Mouse (Mus musculus): ENCODE measurements around the gene Slc5a2. TPM values are rescaled to one million over a fixed set of nuclear protein-coding genes. Genes with fewer than 3 reads are reported as not detected.

The Slc5a2 gene
- polyA plus RNA-seq, 1 experiment: 0.53 TPM

DNA sequence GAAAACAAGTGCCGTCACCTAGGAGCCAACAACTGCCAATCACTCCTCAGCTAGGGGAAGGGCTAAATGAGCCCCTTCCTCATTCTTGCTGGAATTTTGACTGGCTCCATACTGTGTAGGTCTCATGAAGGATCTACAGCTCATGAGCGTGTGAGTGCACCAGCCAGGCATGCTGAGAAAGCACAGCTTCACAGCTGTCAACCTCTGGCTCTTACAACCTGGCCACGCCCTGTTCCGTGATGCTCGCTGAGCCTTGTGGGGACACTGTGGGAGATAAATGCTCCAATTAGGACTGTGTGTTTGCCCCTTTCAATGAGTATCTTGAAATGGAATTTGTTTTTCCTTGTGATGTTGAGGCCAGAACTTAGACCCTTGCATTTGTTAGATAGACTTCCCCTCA is 15.5 kb upstream of the Slc5a2 start:
- Histone ChIP-seq H3K27me3 (ENCODE audit: control insufficient read depth, insufficient read depth, low read length) (peaks cover 3% of the 10 kb centered on the region; the same call in 1 of the 2 replicates), H3K36me3 (ENCODE audit: control insufficient read depth, insufficient read depth, low read length) (peaks cover 4% of the 10 kb centered on the region; the same call in 1 of the 2 replicates), H3K27ac (ENCODE audit: insufficient read depth, low read length) (no peak overlapping the region), H3K4me3 (ENCODE audit: extremely low read depth, insufficient read depth, insufficient read length) (no peak overlapping the region), H3K4me1 (ENCODE audit: control insufficient read depth, insufficient read depth, insufficient read length) (no peaks in the 10 kb centered on the region)
- TF ChIP-seq POLR2A (IDR thresholded peaks at IDR 0.05; ENCODE audit: low read depth, low read length): no peak
- TF ChIP-seq CTCF (IDR thresholded peaks at IDR 0.05; ENCODE audit: extremely low read depth, insufficient read depth, insufficient read length, insufficient replicate concordance): no peak
- 90% methylated on average over 5 of the region's 5 CpGs for WGBS
- DNase-seq (ENCODE audit: low read depth in 1 of 2, low spot score in 2 of 2): no peak

DNA sequence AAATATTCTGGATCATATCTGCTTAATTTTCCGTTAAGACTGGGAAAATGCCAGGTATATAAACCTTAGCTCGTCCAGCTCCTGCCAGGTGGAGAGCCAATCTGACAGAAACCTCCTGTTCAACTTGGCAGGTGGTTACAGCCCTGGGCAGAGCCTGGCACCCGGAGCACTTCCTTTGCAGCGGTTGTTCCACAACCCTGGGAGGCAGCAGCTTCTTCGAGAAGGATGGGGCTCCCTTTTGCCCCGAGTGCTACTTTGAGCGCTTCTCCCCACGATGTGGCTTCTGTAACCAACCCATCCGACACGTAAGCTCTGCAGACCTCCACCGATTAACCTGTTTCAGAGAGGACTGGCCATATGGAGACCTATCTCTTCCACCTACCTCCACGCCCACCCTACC is 13.5 kb upstream of the Slc5a2 start:
- Histone ChIP-seq H3K27ac (ENCODE audit: insufficient read depth, low read length) (no peak overlapping the region), H3K36me3 (ENCODE audit: control insufficient read depth, insufficient read depth, low read length) (peaks cover 4% of the 10 kb centered on the region; the same call in 1 of the 2 replicates), H3K4me1 (ENCODE audit: control insufficient read depth, insufficient read depth, insufficient read length) (no peaks in the 10 kb centered on the region), H3K27me3 (ENCODE audit: control insufficient read depth, insufficient read depth, low read length) (no peaks in the 10 kb centered on the region; the same call in 1 of the 2 replicates), H3K4me3 (ENCODE audit: extremely low read depth, insufficient read depth, insufficient read length) (no peak overlapping the region)
- no peak for DNase-seq (ENCODE audit: low read depth in 1 of 2, low spot score in 2 of 2)
- 32% methylated on average over 12 of the region's 12 CpGs for WGBS
- TF ChIP-seq CTCF (IDR thresholded peaks at IDR 0.05; ENCODE audit: extremely low read depth, insufficient read depth, insufficient read length, insufficient replicate concordance) (no peak), POLR2A (IDR thresholded peaks at IDR 0.05; ENCODE audit: low read depth, low read length) (no peak)

DNA sequence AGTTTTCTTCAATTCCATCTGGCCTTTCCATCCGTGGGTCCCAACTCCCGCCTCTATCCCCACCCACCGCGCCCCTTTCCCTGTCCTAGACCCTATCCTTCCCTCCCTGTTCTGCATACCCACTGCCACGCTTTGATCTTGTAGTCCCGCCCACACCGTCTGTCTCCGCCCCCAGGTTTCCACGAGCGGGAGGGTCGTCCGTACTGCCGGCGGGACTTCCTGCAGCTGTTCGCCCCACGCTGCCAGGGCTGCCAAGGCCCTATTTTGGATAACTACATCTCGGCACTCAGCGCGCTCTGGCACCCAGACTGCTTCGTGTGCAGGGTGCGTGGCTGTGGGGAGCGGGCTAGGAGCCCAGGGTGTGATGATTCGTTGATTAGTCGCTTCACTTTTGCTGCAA is 12.8 kb upstream of the Slc5a2 start:
- no peaks in the 10 kb centered on the region; the same call in 1 of the 2 replicates for H3K27me3 ChIP-seq (ENCODE audit: control insufficient read depth, insufficient read depth, low read length)
- no peak overlapping the region for H3K27ac ChIP-seq (ENCODE audit: insufficient read depth, low read length)
- 10% methylated on average over 24 of the region's 24 CpGs for WGBS
- H3K4me1 ChIP-seq (ENCODE audit: control insufficient read depth, insufficient read depth, insufficient read length): no peaks in the 10 kb centered on the region
- peak overlapping the region; percentile 20; the same call in 1 of the 2 replicates for H3K4me3 ChIP-seq (ENCODE audit: extremely low read depth, insufficient read depth, insufficient read length)
- no peak for DNase-seq (ENCODE audit: low read depth in 1 of 2, low spot score in 2 of 2)
- H3K36me3 ChIP-seq (ENCODE audit: control insufficient read depth, insufficient read depth, low read length): peaks cover 4% of the 10 kb centered on the region; the same call in 1 of the 2 replicates
- TF ChIP-seq POLR2A (IDR thresholded peaks at IDR 0.05; ENCODE audit: low read depth, low read length) (no peak), CTCF (IDR thresholded peaks at IDR 0.05; ENCODE audit: extremely low read depth, insufficient read depth, insufficient read length, insufficient replicate concordance) (no peak)

DNA sequence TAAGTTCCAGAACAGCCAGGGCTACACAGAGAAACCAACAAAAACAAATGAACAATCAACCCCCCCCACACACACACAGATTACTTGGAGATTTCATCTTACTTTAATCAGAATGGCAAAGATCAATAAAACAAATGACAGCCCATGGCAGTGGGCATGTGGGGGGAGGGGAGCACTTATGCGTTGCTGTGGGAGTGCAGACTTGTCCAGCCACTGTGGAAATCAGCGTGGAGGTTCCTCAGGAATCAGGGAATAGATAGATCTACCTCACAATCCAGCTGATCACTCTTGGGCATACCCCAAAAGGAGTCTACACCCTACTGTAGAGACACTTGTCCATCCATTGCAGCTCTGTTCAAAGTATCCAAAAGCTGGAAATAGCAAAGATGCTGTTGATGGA is 10.5 kb upstream of the Slc5a2 start:
- no peak for DNase-seq (ENCODE audit: low read depth in 1 of 2, low spot score in 2 of 2)
- Histone ChIP-seq H3K27ac (ENCODE audit: insufficient read depth, low read length) (no peak overlapping the region), H3K36me3 (ENCODE audit: control insufficient read depth, insufficient read depth, low read length) (peaks cover 4% of the 10 kb centered on the region; the same call in 1 of the 2 replicates), H3K4me3 (ENCODE audit: extremely low read depth, insufficient read depth, insufficient read length) (no peak overlapping the region), H3K4me1 (ENCODE audit: control insufficient read depth, insufficient read depth, insufficient read length) (no peaks in the 10 kb centered on the region), H3K27me3 (ENCODE audit: control insufficient read depth, insufficient read depth, low read length) (no peaks in the 10 kb centered on the region; the same call in 1 of the 2 replicates)
- 60% methylated on average over 2 of the region's 2 CpGs for WGBS
- TF ChIP-seq POLR2A (IDR thresholded peaks at IDR 0.05; ENCODE audit: low read depth, low read length) (no peak), CTCF (IDR thresholded peaks at IDR 0.05; ENCODE audit: extremely low read depth, insufficient read depth, insufficient read length, insufficient replicate concordance) (no peak)

DNA sequence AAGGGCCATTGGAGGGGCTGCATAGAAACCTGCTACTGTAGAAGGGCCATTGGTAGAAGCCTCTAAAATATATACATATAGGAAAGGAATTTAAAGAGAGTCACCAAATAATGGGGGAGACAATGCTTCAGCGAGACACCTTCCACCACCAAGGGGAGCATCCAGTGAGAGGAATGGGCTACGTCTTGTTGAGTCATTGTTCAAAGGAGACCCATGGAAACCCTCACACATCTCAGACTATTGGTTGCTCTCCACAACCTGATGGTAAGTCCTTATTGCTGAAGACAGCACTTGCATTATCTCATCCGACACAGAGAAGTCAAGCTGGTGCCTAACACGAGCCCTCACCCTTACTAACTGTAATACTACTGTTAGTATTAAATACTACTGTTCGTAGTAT is 9.7 kb upstream of the Slc5a2 start:
- 90% methylated on average over 5 of the region's 5 CpGs for WGBS
- no peak for DNase-seq (ENCODE audit: low read depth in 1 of 2, low spot score in 2 of 2)
- Histone ChIP-seq H3K4me3 (ENCODE audit: extremely low read depth, insufficient read depth, insufficient read length) (no peak overlapping the region), H3K4me1 (ENCODE audit: control insufficient read depth, insufficient read depth, insufficient read length) (no peaks in the 10 kb centered on the region), H3K36me3 (ENCODE audit: control insufficient read depth, insufficient read depth, low read length) (peaks cover 4% of the 10 kb centered on the region; the same call in 1 of the 2 replicates), H3K27ac (ENCODE audit: insufficient read depth, low read length) (no peak overlapping the region), H3K27me3 (ENCODE audit: control insufficient read depth, insufficient read depth, low read length) (no peaks in the 10 kb centered on the region; the same call in 1 of the 2 replicates)
- TF ChIP-seq POLR2A (IDR thresholded peaks at IDR 0.05; ENCODE audit: low read depth, low read length): no peak

DNA sequence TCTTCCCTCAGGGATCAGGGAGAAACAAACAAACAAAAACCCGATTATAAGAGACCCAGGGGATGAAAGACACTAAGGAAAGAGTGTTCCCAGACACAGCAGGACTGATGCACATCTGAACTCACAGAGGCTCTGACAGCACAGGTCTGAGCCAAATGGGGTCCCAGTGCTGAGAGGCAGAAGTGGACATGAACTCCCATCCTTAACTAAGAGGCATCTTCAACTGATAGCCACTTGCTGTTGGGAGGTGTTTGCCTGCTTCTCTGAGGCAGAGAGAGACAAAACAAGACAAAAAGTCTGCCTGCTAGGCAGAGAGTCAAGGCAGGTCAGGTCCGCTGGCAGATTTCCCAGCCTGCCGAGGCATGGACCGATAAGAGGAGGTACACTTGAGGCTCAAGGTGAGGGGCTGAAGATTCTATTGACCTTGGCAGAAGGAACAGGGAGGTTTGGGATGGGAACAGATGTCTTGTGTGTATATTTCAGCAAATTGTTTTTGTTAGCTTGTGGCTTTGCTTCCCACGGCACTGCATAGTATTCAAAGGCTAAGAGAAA is 8.6 kb upstream of the Slc5a2 start:
- no peak for DNase-seq (ENCODE audit: low read depth in 1 of 2, low spot score in 2 of 2)
- TF ChIP-seq CTCF (IDR thresholded peaks at IDR 0.05; ENCODE audit: extremely low read depth, insufficient read depth, insufficient read length, insufficient replicate concordance): no peak
- TF ChIP-seq POLR2A (IDR thresholded peaks at IDR 0.05; ENCODE audit: low read depth, low read length): no peak
- Histone ChIP-seq H3K27ac (ENCODE audit: insufficient read depth, low read length) (no peak overlapping the region), H3K4me1 (ENCODE audit: control insufficient read depth, insufficient read depth, insufficient read length) (no peaks in the 10 kb centered on the region), H3K36me3 (ENCODE audit: control insufficient read depth, insufficient read depth, low read length) (peaks cover 4% of the 10 kb centered on the region; the same call in 1 of the 2 replicates), H3K4me3 (ENCODE audit: extremely low read depth, insufficient read depth, insufficient read length) (no peak overlapping the region), H3K27me3 (ENCODE audit: control insufficient read depth, insufficient read depth, low read length) (no peaks in the 10 kb centered on the region; the same call in 1 of the 2 replicates)
- WGBS: 70% methylated on average over 5 of the region's 5 CpGs

DNA sequence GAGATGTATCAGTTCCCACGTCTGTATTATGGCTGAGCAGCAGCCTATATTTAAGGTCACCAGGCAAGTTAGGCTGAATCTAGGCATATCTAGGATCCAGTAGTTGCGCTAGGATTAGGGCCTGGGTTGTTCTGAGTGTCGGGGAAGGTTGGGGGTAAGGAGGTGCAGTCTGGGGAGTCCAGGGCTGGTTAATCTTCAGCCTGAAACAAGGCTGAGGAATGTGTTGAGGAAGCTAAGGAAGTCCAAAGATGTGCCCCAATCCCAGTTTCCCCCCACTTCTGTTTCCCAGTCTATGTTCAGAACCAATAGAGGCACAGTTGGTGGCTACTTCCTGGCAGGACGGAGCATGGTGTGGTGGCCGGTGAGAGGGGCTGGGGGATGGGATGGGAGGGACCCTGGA is 599 bp downstream of the Slc5a2 start:
- Histone ChIP-seq H3K4me1 (ENCODE audit: control insufficient read depth, insufficient read depth, insufficient read length) (no peaks in the 10 kb centered on the region), H3K36me3 (ENCODE audit: control insufficient read depth, insufficient read depth, low read length) (no peaks in the 10 kb centered on the region), H3K4me3 (ENCODE audit: extremely low read depth, insufficient read depth, insufficient read length) (no peak overlapping the region), H3K27me3 (ENCODE audit: control insufficient read depth, insufficient read depth, low read length) (no peaks in the 10 kb centered on the region), H3K27ac (ENCODE audit: insufficient read depth, low read length) (no peak overlapping the region)
- no peak for DNase-seq (ENCODE audit: low read depth in 1 of 2, low spot score in 2 of 2)
- WGBS: 80% methylated on average over 5 of the region's 5 CpGs
- TF ChIP-seq CTCF (IDR thresholded peaks at IDR 0.05; ENCODE audit: extremely low read depth, insufficient read depth, insufficient read length, insufficient replicate concordance) (no peak), POLR2A (IDR thresholded peaks at IDR 0.05; ENCODE audit: low read depth, low read length) (no peak)

Measured in spleen, adult 2 months (tissue).